ENCODE assay signal across 29 mouse cellular contexts in the genomic region with DNA sequence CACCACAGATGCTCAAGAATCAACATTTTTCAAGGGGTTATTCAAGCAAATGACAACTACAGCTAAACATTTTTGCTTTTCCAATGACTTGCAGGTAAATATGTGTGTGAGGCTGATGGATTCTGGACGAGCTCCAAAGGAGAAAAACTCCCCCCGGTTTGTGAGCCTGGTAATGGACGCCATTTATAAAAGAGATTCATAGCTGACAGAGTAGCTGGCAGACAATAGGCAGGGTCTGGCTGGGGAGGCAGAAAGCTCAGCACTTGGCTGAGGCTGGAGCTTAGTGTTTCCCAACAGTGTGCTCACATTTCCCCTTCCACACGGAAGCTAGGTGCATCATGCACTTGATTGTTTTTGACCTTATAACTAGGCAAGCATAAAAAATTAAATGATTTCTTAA. TPM values are rescaled to one million over a fixed set of nuclear protein-coding genes. Genes with fewer than 3 reads are reported as not detected.
DNase-seq lines count a peak whose midpoint lies in the region; ATAC-seq and TF ChIP-seq lines count a peak whose summit lies in the region.
"Had no signal": no experiment of that assay in that cellular context is flagged by ENCODE, and none has a peak within 500 bp of the region (broad histone marks: within the 10 kb centered on the region; RNA-seq: fewer than 3 reads in every experiment).

No protein-coding gene starts in this region.

- H3K4me1 ChIP-seq in forebrain, embryonic 15.5 days = peaks cover 16% of the 10 kb centered on the region
- peaks cover 7% of the 10 kb centered on the region; the same call in 1 of the 2 replicates for H3K4me1 ChIP-seq in forebrain, embryonic 12.5 days
- H3K4me1 ChIP-seq in hindbrain, embryonic 14.5 days (replicated peaks; ENCODE audit: control insufficient read depth, insufficient read depth, low read length) = peaks cover 4% of the 10 kb centered on the region; the same call in 1 of the 2 replicates
- no peaks in the 10 kb centered on the region; the same call in 1 of the 2 replicates for H3K4me1 ChIP-seq in hindbrain, embryonic 16.5 days (ENCODE audit: control insufficient read depth, insufficient read depth, low read depth, low read length)
- H3K4me1 ChIP-seq: midbrain, embryonic 12.5 days had no signal

- peak overlapping the region; percentile 37; the same call in 1 of the 2 replicates for H3K27ac ChIP-seq in forebrain, embryonic 15.5 days (replicated peaks)
- no peak overlapping the region for H3K27ac ChIP-seq in forebrain, embryonic 12.5 days
- H3K27ac ChIP-seq in hindbrain, embryonic 14.5 days = peak overlapping the region; percentile 38
- H3K27ac ChIP-seq in hindbrain, embryonic 16.5 days (ENCODE audit: low read depth, low read length) = no peak overlapping the region
- H3K27ac ChIP-seq: heart, embryonic 13.5 days; limb, embryonic 13.5 days; liver, embryonic 12.5 days; midbrain, embryonic 12.5 days had no signal

- 36% methylated on average over 4 of the region's 4 CpGs for WGBS in forebrain, embryonic 15.5 days
- WGBS in forebrain, embryonic 12.5 days = 62% methylated on average over 4 of the region's 4 CpGs
- 47% methylated on average over 4 of the region's 4 CpGs for WGBS in hindbrain, embryonic 14.5 days
- WGBS in hindbrain, embryonic 16.5 days = 44% methylated on average over 4 of the region's 4 CpGs

- no peak overlapping the region for H3K4me3 ChIP-seq in forebrain, embryonic 15.5 days
- H3K4me3 ChIP-seq in forebrain, embryonic 12.5 days (replicated peaks) = no peak overlapping the region
- no peak overlapping the region for H3K4me3 ChIP-seq in hindbrain, embryonic 14.5 days (replicated peaks; ENCODE audit: low read length)
- no peak overlapping the region for H3K4me3 ChIP-seq in hindbrain, embryonic 16.5 days (ENCODE audit: low read length)
- H3K4me3 ChIP-seq: heart, embryonic 13.5 days; limb, embryonic 13.5 days; liver, embryonic 12.5 days; megakaryocyte, embryonic 14.5 days; midbrain, embryonic 12.5 days had no signal

- no peak overlapping the region for H3K9ac ChIP-seq in forebrain, embryonic 15.5 days (replicated peaks)
- H3K9ac ChIP-seq in forebrain, embryonic 12.5 days = no peak overlapping the region
- no peak overlapping the region for H3K9ac ChIP-seq in hindbrain, embryonic 14.5 days
- no peak overlapping the region for H3K9ac ChIP-seq in hindbrain, embryonic 16.5 days (ENCODE audit: low read depth, low read length)
- H3K9ac ChIP-seq: heart, embryonic 13.5 days; limb, embryonic 13.5 days; liver, embryonic 12.5 days; midbrain, embryonic 12.5 days had no signal

- TF ChIP-seq POLR2A in brain, embryonic 14.5 days (IDR thresholded peaks at IDR 0.05; ENCODE audit: borderline replicate concordance, extremely low read depth, insufficient read depth, insufficient read length, poor library complexity, severe bottlenecking) = no peak

- peaks cover 44% of the 10 kb centered on the region for H3K36me3 ChIP-seq in forebrain, embryonic 15.5 days
- peaks cover 46% of the 10 kb centered on the region for H3K36me3 ChIP-seq in forebrain, embryonic 12.5 days (replicated peaks)
- peaks cover 53% of the 10 kb centered on the region for H3K36me3 ChIP-seq in hindbrain, embryonic 14.5 days (replicated peaks; ENCODE audit: control insufficient read depth, insufficient read depth)
- peaks cover 17% of the 10 kb centered on the region for H3K36me3 ChIP-seq in hindbrain, embryonic 16.5 days (ENCODE audit: control insufficient read depth, insufficient read depth, low read length)

- H3K27me3 ChIP-seq in forebrain, embryonic 15.5 days = no peaks in the 10 kb centered on the region
- no peaks in the 10 kb centered on the region for H3K27me3 ChIP-seq in forebrain, embryonic 12.5 days
- H3K27me3 ChIP-seq in hindbrain, embryonic 14.5 days (ENCODE audit: control insufficient read depth, insufficient read depth, low read length) = no peaks in the 10 kb centered on the region
- H3K27me3 ChIP-seq in hindbrain, embryonic 16.5 days (replicated peaks; ENCODE audit: control insufficient read depth, insufficient read depth, low read length) = no peaks in the 10 kb centered on the region
- H3K27me3 ChIP-seq: heart, embryonic 13.5 days; limb, embryonic 13.5 days; liver, embryonic 12.5 days; megakaryocyte, embryonic 14.5 days; midbrain, embryonic 12.5 days had no signal

- no peak overlapping the region for H3K4me2 ChIP-seq in forebrain, embryonic 15.5 days (replicated peaks)
- no peak overlapping the region for H3K4me2 ChIP-seq in forebrain, embryonic 12.5 days
- H3K4me2 ChIP-seq in hindbrain, embryonic 14.5 days (replicated peaks) = no peak overlapping the region
- H3K4me2 ChIP-seq in hindbrain, embryonic 16.5 days (ENCODE audit: low read length) = no peak overlapping the region
- H3K4me2 ChIP-seq: heart, embryonic 13.5 days; limb, embryonic 13.5 days; liver, embryonic 12.5 days; midbrain, embryonic 12.5 days had no signal

- no peak for TF ChIP-seq CTCF in brain, embryonic 14.5 days (IDR thresholded peaks at IDR 0.05; ENCODE audit: borderline replicate concordance, extremely low read depth, insufficient read depth, insufficient read length)

- no peaks in the 10 kb centered on the region for H3K9me3 ChIP-seq in forebrain, embryonic 15.5 days
- H3K9me3 ChIP-seq in forebrain, embryonic 12.5 days = no peaks in the 10 kb centered on the region
- no peaks in the 10 kb centered on the region for H3K9me3 ChIP-seq in hindbrain, embryonic 14.5 days (ENCODE audit: control insufficient read depth, low read length)
- no peaks in the 10 kb centered on the region for H3K9me3 ChIP-seq in hindbrain, embryonic 16.5 days (ENCODE audit: control insufficient read depth, low read length)
- H3K9me3 ChIP-seq: heart, embryonic 13.5 days; limb, embryonic 13.5 days; liver, embryonic 12.5 days; megakaryocyte, embryonic 14.5 days; midbrain, embryonic 12.5 days had no signal

- no peak for ATAC-seq in forebrain, embryonic 15.5 days (replicated peaks)
- no peak for ATAC-seq in forebrain, embryonic 12.5 days (ENCODE audit: low FRiP score)
- ATAC-seq in hindbrain, embryonic 14.5 days (ENCODE audit: low FRiP score) = no peak
- no peak for ATAC-seq in hindbrain, embryonic 16.5 days
- ATAC-seq: CD4-positive, CD25-positive, alpha-beta regulatory T cell, adult 4 months; intestine, embryonic 16.5 days; liver, embryonic 12.5 days; lung, postnatal 0 days had no signal

- no peak for DNase-seq in hindbrain, embryonic 14.5 days (ENCODE audit: low spot score)
- peak; percentile 33 for DNase-seq in kidney, postnatal 14 days
- DNase-seq in kidney, postnatal 4 days = no peak
- peak; percentile 48 for DNase-seq in brain, embryonic 14.5 days (ENCODE audit: low read depth)
- DNase-seq in cerebellum, postnatal 25 days = no peak
- DNase-seq: adrenal gland, postnatal 25 days; cerebellum, adult 18-20 months; gastrocnemius, postnatal 36 days; heart, adult 18-20 months; heart, postnatal 10 days; kidney, postnatal 36 days; lung, adult 18-20 months; lung, postnatal 4 days; thymus, adult 2 months; thymus, postnatal 36 days had no signal

RNA-seq across cellular contexts. Expression of a gene that starts 10.2 kb away (rescaled TPM):
- 0.68 and 1.1 TPM in 2 replicates for polyA plus RNA-seq in forebrain, embryonic 15.5 days (2015; fragmentation: Nextera tagmentation; extraction: Ambion mirVana)
- 0.27 and 0.50 TPM in 2 replicates for polyA plus RNA-seq in forebrain, embryonic 12.5 days (2016; fragmentation: Nextera tagmentation; extraction: Ambion mirVana)
- 0.20 and 1.2 TPM in 2 replicates for polyA plus RNA-seq in hindbrain, embryonic 14.5 days (2014; fragmentation: Nextera tagmentation; extraction: Ambion mirVana)
- 0.72 and 0.95 TPM in 2 replicates for polyA plus RNA-seq in hindbrain, embryonic 16.5 days (2015; fragmentation: Nextera tagmentation; extraction: Ambion mirVana)
- polyA plus RNA-seq in brain, embryonic 14.5 days (2012; rRNA removed) = 1.6 and 2.6 TPM in 2 replicates
- polyA plus RNA-seq: embryonic facial prominence, embryonic 11.5 days; heart, embryonic 13.5 days; kidney, embryonic 14.5 days; lung, postnatal 0 days; midbrain, embryonic 12.5 days had no signal

RNA-seq across cellular contexts. Expression of a gene that starts 14.3 kb away (rescaled TPM):
- 272 and 274 TPM in 2 replicates for polyA plus RNA-seq in forebrain, embryonic 15.5 days (2015; fragmentation: Nextera tagmentation; extraction: Ambion mirVana)
- 447 and 449 TPM in 2 replicates for polyA plus RNA-seq in forebrain, embryonic 12.5 days (2016; fragmentation: Nextera tagmentation; extraction: Ambion mirVana)
- polyA plus RNA-seq in hindbrain, embryonic 14.5 days (2014; fragmentation: Nextera tagmentation; extraction: Ambion mirVana) = 80.4 and 91.1 TPM in 2 replicates
- polyA plus RNA-seq in hindbrain, embryonic 16.5 days (2015; fragmentation: Nextera tagmentation; extraction: Ambion mirVana) = 157 and 162 TPM in 2 replicates
- 438 and 625 TPM in 2 replicates for polyA plus RNA-seq in brain, embryonic 14.5 days (2012; rRNA removed)

RNA-seq across cellular contexts. Expression of a gene that starts 21.3 kb away (rescaled TPM):
- 178 and 180 TPM in 2 replicates for polyA plus RNA-seq in forebrain, embryonic 15.5 days (2015; fragmentation: Nextera tagmentation; extraction: Ambion mirVana)
- 163 and 166 TPM in 2 replicates for polyA plus RNA-seq in forebrain, embryonic 12.5 days (2016; fragmentation: Nextera tagmentation; extraction: Ambion mirVana)
- 180 and 191 TPM in 2 replicates for polyA plus RNA-seq in hindbrain, embryonic 14.5 days (2014; fragmentation: Nextera tagmentation; extraction: Ambion mirVana)
- 179 and 186 TPM in 2 replicates for polyA plus RNA-seq in hindbrain, embryonic 16.5 days (2015; fragmentation: Nextera tagmentation; extraction: Ambion mirVana)
- 96.7 and 108 TPM in 2 replicates for polyA plus RNA-seq in brain, embryonic 14.5 days (2012; rRNA removed)

RNA-seq across cellular contexts. Expression of a gene that starts 30.6 kb away (rescaled TPM):
- not detected in 2 replicates for polyA plus RNA-seq in forebrain, embryonic 15.5 days (2015; fragmentation: Nextera tagmentation; extraction: Ambion mirVana)
- polyA plus RNA-seq in forebrain, embryonic 12.5 days (2016; fragmentation: Nextera tagmentation; extraction: Ambion mirVana) = not detected in 2 replicates
- not detected in 2 replicates for polyA plus RNA-seq in hindbrain, embryonic 14.5 days (2014; fragmentation: Nextera tagmentation; extraction: Ambion mirVana)
- not detected in 2 replicates for polyA plus RNA-seq in hindbrain, embryonic 16.5 days (2015; fragmentation: Nextera tagmentation; extraction: Ambion mirVana)
- not detected in 2 replicates for polyA plus RNA-seq in brain, embryonic 14.5 days (2012; rRNA removed)
- polyA plus RNA-seq: CD4-positive, CD25-positive, alpha-beta regulatory T cell, adult 4 months; cortical plate, adult 2 months; embryonic facial prominence, embryonic 11.5 days; intestine, embryonic 16.5 days; kidney, embryonic 14.5 days; limb, embryonic 13.5 days; liver, embryonic 12.5 days; lung, postnatal 0 days; midbrain, embryonic 12.5 days had no signal

RNA-seq across cellular contexts. Expression of a gene that starts 54.3 kb away (rescaled TPM):
- polyA plus RNA-seq in forebrain, embryonic 15.5 days (2015; fragmentation: Nextera tagmentation; extraction: Ambion mirVana) = 93.1 and 97.5 TPM in 2 replicates
- polyA plus RNA-seq in forebrain, embryonic 12.5 days (2016; fragmentation: Nextera tagmentation; extraction: Ambion mirVana) = 102 and 105 TPM in 2 replicates
- 85.9 and 98.4 TPM in 2 replicates for polyA plus RNA-seq in hindbrain, embryonic 14.5 days (2014; fragmentation: Nextera tagmentation; extraction: Ambion mirVana)
- polyA plus RNA-seq in hindbrain, embryonic 16.5 days (2015; fragmentation: Nextera tagmentation; extraction: Ambion mirVana) = 84.8 and 92.4 TPM in 2 replicates
- 59.7 and 71.3 TPM in 2 replicates for polyA plus RNA-seq in brain, embryonic 14.5 days (2012; rRNA removed)

Comparison
In these comparisons a context has a peak if more than half of its experiments do, and no peak if none do; other contexts are left out.
1. H3K27ac ChIP-seq: peak in forebrain, embryonic 15.5 days (single experiment) and hindbrain, embryonic 14.5 days (single experiment); none in forebrain, embryonic 12.5 days (single experiment) and hindbrain, embryonic 16.5 days (single experiment).
2. DNase-seq: peak in kidney, postnatal 14 days (single experiment) and brain, embryonic 14.5 days (single experiment); none in hindbrain, embryonic 14.5 days (single experiment), kidney, postnatal 4 days (0 of 2) and cerebellum, postnatal 25 days (0 of 2).